Mouse (Mus musculus): ENCODE measurements at regions not wholly inside any gene's neighbourhood (a gene's known extent, or its start where the extent isn't known, plus 50 kb on each side); places are given as distances from the start of the nearest gene placed in this dataset.
A peak's percentile ranks its signal among the peaks of the same experiment; 100 is the strongest.

DNA sequence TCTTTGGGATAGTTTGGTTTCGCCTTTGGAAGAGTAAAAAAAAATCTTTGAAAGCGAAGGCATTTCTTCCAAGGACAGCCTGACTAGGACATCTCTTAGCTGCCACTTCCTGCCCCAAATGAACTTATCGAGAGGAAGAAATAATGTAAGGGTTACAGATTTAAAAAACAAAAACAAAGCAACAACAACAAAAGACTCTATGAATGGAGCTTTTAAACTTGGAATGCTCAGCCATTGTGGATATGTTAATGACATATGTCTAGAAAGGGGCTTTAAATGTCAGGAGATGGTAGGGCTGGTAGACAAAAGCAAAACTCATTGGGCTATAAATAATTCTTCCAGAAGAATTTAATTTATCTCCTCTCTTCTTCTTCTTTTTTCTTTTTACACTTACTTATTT lies 2041.7 kb downstream of the A830018L16Rik start:
- DNase-seq (ENCODE audit: low spot score), result no peak
- no peak overlapping the region for H3K4me3 ChIP-seq (ENCODE audit: low read depth, low read length)
- no peak for ATAC-seq (replicated peaks; ENCODE audit: low FRiP score)

DNA sequence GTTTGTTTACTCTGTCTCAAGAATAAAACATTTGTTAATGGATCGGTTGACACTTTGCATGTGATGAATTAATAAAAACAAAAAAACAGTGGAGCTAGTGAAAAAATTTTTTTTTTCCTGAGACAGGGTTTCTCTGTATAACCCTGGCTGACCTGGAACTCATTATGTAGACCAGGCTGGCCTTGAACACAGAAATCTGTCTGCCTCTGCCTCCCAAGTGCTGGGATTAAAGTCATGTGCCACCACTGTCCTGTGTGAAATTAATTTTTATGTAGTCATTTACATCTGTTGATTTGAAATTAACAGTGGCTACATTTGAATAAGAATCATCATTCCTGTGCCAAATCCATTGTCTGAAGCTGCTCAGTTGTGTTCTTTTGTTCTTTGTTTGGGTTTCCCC lies 2050.4 kb downstream of the A830018L16Rik start:
- Histone ChIP-seq H3K9ac (ENCODE audit: low read depth, low read length) (no peak overlapping the region), H3K27ac (ENCODE audit: low read depth, low read length) (no peak overlapping the region), H3K36me3 (ENCODE audit: control insufficient read depth, insufficient read depth, low read length) (no peaks in the 10 kb centered on the region), H3K4me1 (replicated peaks; ENCODE audit: control insufficient read depth, insufficient read depth, low read length) (no peaks in the 10 kb centered on the region), H3K27me3 (replicated peaks; ENCODE audit: control insufficient read depth, insufficient read depth, low read length) (no peaks in the 10 kb centered on the region), H3K9me3 (ENCODE audit: control insufficient read depth, low read length) (no peaks in the 10 kb centered on the region), H3K4me2 (no peak overlapping the region), H3K4me3 (ENCODE audit: low read depth, low read length) (no peak overlapping the region)
- no peak for DNase-seq (ENCODE audit: low spot score)
- 88% methylated on average over 1 of the region's 1 CpGs for WGBS
- no peak for ATAC-seq (replicated peaks; ENCODE audit: low FRiP score)

More for the DNA sequence above, 2041.7 kb downstream of the A830018L16Rik start:
- H3K27me3 ChIP-seq (replicated peaks; ENCODE audit: control insufficient read depth, insufficient read depth, low read length), result no peaks in the 10 kb centered on the region
- H3K36me3 ChIP-seq (ENCODE audit: control insufficient read depth, insufficient read depth, low read length), result no peaks in the 10 kb centered on the region
- H3K4me1 ChIP-seq (replicated peaks; ENCODE audit: control insufficient read depth, insufficient read depth, low read length), result no peaks in the 10 kb centered on the region
- no peak overlapping the region for H3K9ac ChIP-seq (ENCODE audit: low read depth, low read length)
- no peak overlapping the region for H3K4me2 ChIP-seq
- WGBS, result 79% methylated on average over 3 of the region's 3 CpGs
- no peak overlapping the region for H3K27ac ChIP-seq (ENCODE audit: low read depth, low read length)
- H3K9me3 ChIP-seq (ENCODE audit: control insufficient read depth, low read length), result no peaks in the 10 kb centered on the region

DNA sequence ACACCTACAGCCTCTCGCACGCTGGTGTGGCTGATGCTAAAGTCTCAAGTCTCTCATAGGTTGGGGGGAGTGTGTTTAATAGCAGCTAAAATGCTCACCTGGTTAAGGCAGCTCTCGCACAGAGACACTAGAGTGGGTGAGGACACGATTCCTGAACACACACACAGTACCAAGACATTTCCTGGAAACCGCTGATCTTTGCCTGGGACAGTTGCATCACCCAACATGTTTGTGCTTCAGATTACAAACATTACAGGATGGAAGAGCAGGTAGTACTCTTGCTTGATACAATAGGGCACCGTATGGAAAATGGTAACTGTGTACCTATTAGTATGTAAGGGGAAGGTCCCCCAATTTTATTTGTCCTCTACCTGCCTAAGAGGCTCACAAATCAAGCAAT lies 2053.3 kb downstream of the A830018L16Rik start:
- Histone ChIP-seq H3K4me3 (ENCODE audit: low read depth, low read length) (no peak overlapping the region), H3K27ac (ENCODE audit: low read depth, low read length) (no peak overlapping the region), H3K36me3 (ENCODE audit: control insufficient read depth, insufficient read depth, low read length) (no peaks in the 10 kb centered on the region), H3K4me2 (no peak overlapping the region), H3K27me3 (replicated peaks; ENCODE audit: control insufficient read depth, insufficient read depth, low read length) (no peaks in the 10 kb centered on the region), H3K9me3 (ENCODE audit: control insufficient read depth, low read length) (no peaks in the 10 kb centered on the region), H3K4me1 (replicated peaks; ENCODE audit: control insufficient read depth, insufficient read depth, low read length) (no peaks in the 10 kb centered on the region), H3K9ac (ENCODE audit: low read depth, low read length) (no peak overlapping the region)
- 80% methylated on average over 6 of the region's 6 CpGs for WGBS
- DNase-seq (ENCODE audit: low spot score) (no peak), ATAC-seq (replicated peaks; ENCODE audit: low FRiP score) (no peak)

DNA sequence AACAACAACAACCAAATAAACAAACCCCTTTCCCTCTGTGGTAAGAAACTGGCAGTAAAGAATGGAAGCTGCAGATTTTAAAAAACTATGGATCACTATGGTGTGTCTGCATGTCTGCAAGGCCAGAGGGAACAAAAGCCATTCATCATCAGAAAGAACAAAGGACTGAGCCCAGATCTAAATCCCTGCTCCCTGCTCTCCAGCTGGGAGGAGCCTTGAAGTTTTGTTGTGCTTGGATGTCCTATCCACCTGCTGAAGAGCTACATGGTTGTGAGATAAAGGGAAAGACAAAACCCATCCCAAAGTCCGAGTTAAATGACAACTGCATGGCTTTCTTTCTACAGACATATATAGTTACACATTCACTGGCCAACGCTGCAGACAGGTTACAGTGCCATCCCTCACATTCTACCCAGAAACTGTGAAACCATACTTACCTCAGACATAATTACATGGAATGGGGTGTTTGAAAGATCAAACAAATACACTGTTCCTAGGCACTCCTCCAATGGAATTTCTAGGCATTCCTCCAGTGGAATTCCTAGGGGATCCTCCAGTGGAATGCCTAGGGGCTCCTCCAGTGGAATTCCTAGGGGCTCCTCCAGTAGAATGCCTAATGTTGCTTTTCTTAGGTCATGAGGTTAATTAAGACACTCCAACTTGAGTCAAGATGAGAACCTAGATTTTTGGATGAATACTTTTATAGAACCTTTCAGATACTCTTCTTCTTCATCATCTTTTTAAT lies 2054.2 kb downstream of the A830018L16Rik start:
- Histone ChIP-seq H3K9ac (ENCODE audit: low read depth, low read length) (no peak overlapping the region), H3K4me3 (ENCODE audit: low read depth, low read length) (no peak overlapping the region), H3K9me3 (ENCODE audit: control insufficient read depth, low read length) (no peaks in the 10 kb centered on the region), H3K4me1 (replicated peaks; ENCODE audit: control insufficient read depth, insufficient read depth, low read length) (no peaks in the 10 kb centered on the region), H3K4me2 (no peak overlapping the region), H3K36me3 (ENCODE audit: control insufficient read depth, insufficient read depth, low read length) (no peaks in the 10 kb centered on the region), H3K27ac (ENCODE audit: low read depth, low read length) (no peak overlapping the region), H3K27me3 (replicated peaks; ENCODE audit: control insufficient read depth, insufficient read depth, low read length) (no peaks in the 10 kb centered on the region)
- DNase-seq (ENCODE audit: low spot score), result no peak
- no peak for ATAC-seq (replicated peaks; ENCODE audit: low FRiP score)
- WGBS, result 46% methylated on average over 2 of the region's 2 CpGs

DNA sequence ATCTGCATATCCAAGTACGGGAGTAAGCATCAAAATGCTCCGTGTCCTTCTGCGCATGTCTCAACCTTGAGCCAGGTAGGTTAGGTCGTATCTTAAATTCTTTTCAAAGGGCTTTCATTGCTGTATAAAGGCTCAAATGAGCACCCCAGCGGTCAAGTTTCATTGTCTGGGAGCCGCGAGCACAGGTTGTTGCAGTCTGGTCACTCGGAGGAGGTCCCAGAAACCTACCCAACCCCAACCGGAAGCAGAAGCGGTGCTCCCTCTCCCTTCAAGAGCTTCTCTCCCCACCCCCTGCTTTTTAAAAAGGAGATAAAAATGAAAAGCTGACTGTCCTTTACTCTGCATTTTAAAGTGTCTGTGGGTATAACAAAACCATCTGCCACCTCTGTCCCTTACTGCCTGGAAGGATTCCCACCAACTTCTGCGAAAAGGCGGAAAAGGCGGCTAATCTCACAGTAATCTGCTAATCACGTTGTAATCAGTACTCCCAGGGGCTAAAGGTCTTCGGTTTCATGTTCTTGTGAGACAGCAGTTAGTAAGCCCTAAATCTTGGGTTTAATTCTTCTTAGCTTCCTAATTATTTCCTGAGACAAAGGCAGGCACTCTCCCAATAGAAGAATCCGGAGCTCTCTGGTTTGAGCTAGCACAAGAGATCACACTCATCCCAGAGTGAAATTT lies 2081.0 kb downstream of the A830018L16Rik start:
- H3K4me3 ChIP-seq (ENCODE audit: low read depth, low read length), result no peak overlapping the region
- H3K9me3 ChIP-seq (ENCODE audit: control insufficient read depth, low read length), result no peaks in the 10 kb centered on the region
- H3K27me3 ChIP-seq (replicated peaks; ENCODE audit: control insufficient read depth, insufficient read depth, low read length), result peaks cover 4% of the 10 kb centered on the region; the same call in 1 of the 2 replicates
- no peak for ATAC-seq (replicated peaks; ENCODE audit: low FRiP score)
- DNase-seq (ENCODE audit: low spot score), result no peak
- peak overlapping the region; percentile 30 for H3K4me2 ChIP-seq
- no peaks in the 10 kb centered on the region for H3K4me1 ChIP-seq (replicated peaks; ENCODE audit: control insufficient read depth, insufficient read depth, low read length)
- WGBS, result 20% methylated on average over 16 of the region's 16 CpGs
- H3K9ac ChIP-seq (ENCODE audit: low read depth, low read length), result no peak overlapping the region
- H3K27ac ChIP-seq (ENCODE audit: low read depth, low read length), result no peak overlapping the region
- no peaks in the 10 kb centered on the region for H3K36me3 ChIP-seq (ENCODE audit: control insufficient read depth, insufficient read depth, low read length)

DNA sequence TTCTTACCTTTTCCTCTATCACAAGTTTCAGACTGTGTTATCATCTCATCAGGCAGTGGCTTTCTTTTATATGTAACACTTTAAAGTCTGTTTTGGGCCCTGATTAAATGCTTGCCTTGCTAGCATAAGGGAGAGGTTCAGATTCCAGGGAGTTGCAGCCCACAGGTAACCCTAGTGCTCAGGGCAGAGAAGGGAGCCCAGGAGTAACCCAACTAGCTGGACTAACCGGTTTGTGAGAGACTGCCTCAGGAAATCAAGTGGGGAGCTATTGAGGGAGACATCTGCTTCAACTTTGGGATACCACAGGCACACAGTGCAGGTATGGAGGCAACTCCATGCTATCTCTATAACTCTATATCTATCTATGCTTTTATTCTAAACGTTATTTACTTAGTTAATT lies 2082.5 kb downstream of the A830018L16Rik start:
- Histone ChIP-seq H3K36me3 (ENCODE audit: control insufficient read depth, insufficient read depth, low read length) (no peaks in the 10 kb centered on the region), H3K9me3 (ENCODE audit: control insufficient read depth, low read length) (no peaks in the 10 kb centered on the region), H3K4me3 (ENCODE audit: low read depth, low read length) (no peak overlapping the region), H3K27me3 (replicated peaks; ENCODE audit: control insufficient read depth, insufficient read depth, low read length) (peaks cover 4% of the 10 kb centered on the region; the same call in 1 of the 2 replicates), H3K4me1 (replicated peaks; ENCODE audit: control insufficient read depth, insufficient read depth, low read length) (no peaks in the 10 kb centered on the region), H3K9ac (ENCODE audit: low read depth, low read length) (no peak overlapping the region), H3K27ac (ENCODE audit: low read depth, low read length) (no peak overlapping the region), H3K4me2 (no peak overlapping the region)
- 11% methylated on average over 2 of the region's 2 CpGs for WGBS
- no peak for ATAC-seq (replicated peaks; ENCODE audit: low FRiP score)
- no peak for DNase-seq (ENCODE audit: low spot score)

DNA sequence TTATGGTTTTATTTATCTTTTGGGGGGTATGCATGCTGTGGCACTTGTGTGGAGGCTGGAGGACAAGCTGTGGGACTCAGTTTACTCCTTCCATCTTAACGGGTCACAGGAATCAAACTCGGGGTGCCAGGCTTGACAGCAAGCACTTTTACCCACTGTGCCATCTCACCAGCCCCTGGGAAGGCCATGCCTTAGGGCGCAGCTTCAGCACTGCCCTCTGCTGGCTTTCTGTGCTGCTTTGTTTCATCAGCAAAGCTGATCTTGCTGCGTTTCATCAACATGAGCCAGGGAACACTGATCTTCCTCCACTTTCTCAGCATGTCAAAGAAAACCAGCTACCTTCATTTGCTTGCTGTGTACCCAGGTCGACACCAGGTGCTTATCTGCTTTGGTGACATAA lies 2086.6 kb downstream of the A830018L16Rik start:
- no peaks in the 10 kb centered on the region for H3K4me1 ChIP-seq (replicated peaks; ENCODE audit: control insufficient read depth, insufficient read depth, low read length)
- ATAC-seq (replicated peaks; ENCODE audit: low FRiP score) (no peak), DNase-seq (ENCODE audit: low spot score) (no peak)
- H3K27ac ChIP-seq (ENCODE audit: low read depth, low read length), result no peak overlapping the region
- 0 out of 2 replicates have a peak, but pooled peaks cover 4% of the 10 kb centered on the region for H3K27me3 ChIP-seq (replicated peaks; ENCODE audit: control insufficient read depth, insufficient read depth, low read length)
- H3K36me3 ChIP-seq (ENCODE audit: control insufficient read depth, insufficient read depth, low read length), result no peaks in the 10 kb centered on the region
- H3K9me3 ChIP-seq (ENCODE audit: control insufficient read depth, low read length), result no peaks in the 10 kb centered on the region
- no peak overlapping the region for H3K9ac ChIP-seq (ENCODE audit: low read depth, low read length)
- no peak overlapping the region for H3K4me3 ChIP-seq (ENCODE audit: low read depth, low read length)
- no peak overlapping the region for H3K4me2 ChIP-seq
- WGBS, result 21% methylated on average over 5 of the region's 5 CpGs

DNA sequence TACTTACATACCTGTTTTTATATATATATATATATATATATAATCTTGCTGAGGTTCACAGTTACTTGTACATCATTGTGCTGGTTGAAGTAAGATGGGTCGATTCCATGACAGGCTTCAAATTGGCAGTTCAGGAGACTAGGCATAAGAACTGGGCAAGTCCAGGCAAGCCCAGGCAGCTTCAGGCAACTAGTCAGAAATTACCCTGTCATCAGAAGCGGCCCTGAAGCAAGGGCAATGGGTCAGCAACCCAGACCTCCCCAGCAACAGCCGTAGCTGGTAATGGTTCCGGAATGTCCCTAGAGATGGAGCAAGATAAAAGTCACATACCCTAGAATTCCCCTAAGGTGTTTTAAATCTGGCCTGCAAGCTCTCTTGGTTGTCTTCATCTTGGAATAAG lies 2088.0 kb downstream of the A830018L16Rik start:
- no peak overlapping the region for H3K4me2 ChIP-seq
- H3K9me3 ChIP-seq (ENCODE audit: control insufficient read depth, low read length), result no peaks in the 10 kb centered on the region
- ATAC-seq (replicated peaks; ENCODE audit: low FRiP score), result no peak
- no peak overlapping the region for H3K4me3 ChIP-seq (ENCODE audit: low read depth, low read length)
- H3K4me1 ChIP-seq (replicated peaks; ENCODE audit: control insufficient read depth, insufficient read depth, low read length), result no peaks in the 10 kb centered on the region
- DNase-seq (ENCODE audit: low spot score), result no peak
- H3K36me3 ChIP-seq (ENCODE audit: control insufficient read depth, insufficient read depth, low read length), result no peaks in the 10 kb centered on the region
- 66% methylated on average over 4 of the region's 4 CpGs for WGBS
- no peaks in the 10 kb centered on the region for H3K27me3 ChIP-seq (replicated peaks; ENCODE audit: control insufficient read depth, insufficient read depth, low read length)
- H3K9ac ChIP-seq (ENCODE audit: low read depth, low read length), result no peak overlapping the region
- H3K27ac ChIP-seq (ENCODE audit: low read depth, low read length), result no peak overlapping the region

DNA sequence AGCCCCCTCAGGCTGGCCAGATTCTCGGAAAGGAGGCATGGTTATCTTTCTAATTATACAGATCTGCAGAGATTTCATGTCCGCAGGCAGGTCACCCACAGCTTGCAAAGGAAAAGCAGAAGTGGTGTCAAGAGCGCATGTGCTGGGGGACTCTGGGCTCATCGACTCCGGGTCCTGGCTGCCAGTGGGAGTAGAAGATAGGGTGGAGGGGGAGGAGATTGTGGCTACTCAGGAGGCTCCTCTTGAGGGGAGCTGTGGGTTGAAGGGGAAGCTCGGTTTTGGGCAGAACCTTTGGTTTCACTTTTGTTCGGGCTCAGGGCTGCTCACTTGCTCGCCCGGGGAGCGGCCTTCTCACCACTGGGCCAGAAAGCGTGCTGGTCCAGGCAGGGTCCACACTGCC lies 2099.9 kb downstream of the A830018L16Rik start:
- 54% methylated on average over 11 of the region's 11 CpGs for WGBS
- Histone ChIP-seq H3K36me3 (ENCODE audit: control insufficient read depth, insufficient read depth, low read length) (no peaks in the 10 kb centered on the region), H3K27me3 (replicated peaks; ENCODE audit: control insufficient read depth, insufficient read depth, low read length) (no peaks in the 10 kb centered on the region), H3K9me3 (ENCODE audit: control insufficient read depth, low read length) (peaks cover 4% of the 10 kb centered on the region; the same call in 1 of the 2 replicates), H3K9ac (ENCODE audit: low read depth, low read length) (no peak overlapping the region), H3K27ac (ENCODE audit: low read depth, low read length) (no peak overlapping the region), H3K4me3 (ENCODE audit: low read depth, low read length) (peak overlapping the region; percentile 24; the same call in 1 of the 2 replicates), H3K4me1 (replicated peaks; ENCODE audit: control insufficient read depth, insufficient read depth, low read length) (no peaks in the 10 kb centered on the region), H3K4me2 (peak overlapping the region; percentile 33)
- ATAC-seq (replicated peaks; ENCODE audit: low FRiP score) (0 out of 2 replicates have a peak, but pooled peaks have one; percentile 36), DNase-seq (ENCODE audit: low spot score) (no peak)

All from liver, embryonic 11.5 days (tissue).